Mouse (Mus musculus): ENCODE measurements around the gene Vmn1r111.
"Not testable (repeated sequence)": the region's sequence is repeated elsewhere in the genome, so short reads cannot be mapped to it uniquely, and the experiment has no call there.

GRCm38 (mm10) chr7:20703116-20703515 lies at the start of gene Vmn1r111:
- not testable (repeated sequence) for TF ChIP-seq POLR2A (IDR thresholded peaks at IDR 0.05; ENCODE audit: insufficient read depth, low read length); EP300 (IDR thresholded peaks at IDR 0.05; ENCODE audit: insufficient read depth, low read depth, low read length)

Measured in ES-Bruce4 (cell line).